Mouse (Mus musculus): ENCODE results near the gene Klhl11.
A peak's percentile ranks its signal among the peaks of the same experiment; 100 is the strongest.

Gene Klhl11

GRCm38 (mm10) chr11:100471352-100472196 lies 967 bp downstream of the Klhl11 start:
- no peak for DNase-seq (ENCODE audit: low spot score)

GRCm38 (mm10) chr11:100465833-100466232 lies 6.7 kb downstream of the Klhl11 start:
- DNase-seq (ENCODE audit: low spot score), result no peak

GRCm38 (mm10) chr11:100465229-100465792 lies 7.2 kb downstream of the Klhl11 start:
- DNase-seq (ENCODE audit: low spot score), result no peak

GRCm38 (mm10) chr11:100462699-100463098 lies 9.8 kb downstream of the Klhl11 start:
- DNase-seq (ENCODE audit: low spot score), result no peak

- no peak for DNase-seq (ENCODE audit: low spot score)
These were observed 14.8 kb downstream of the Klhl11 start for GRCm38 (mm10) chr11:100457711-100458110.

GRCm38 (mm10) chr11:100457247-100457646 lies 15.3 kb downstream of the Klhl11 start:
- DNase-seq (ENCODE audit: low spot score), result no peak

- DNase-seq (ENCODE audit: low spot score), result no peak
These were observed 29.9 kb downstream of the Klhl11 start for GRCm38 (mm10) chr11:100442625-100443024.

- DNase-seq (ENCODE audit: low spot score), result no peak
These were observed 30.7 kb downstream of the Klhl11 start, which contains the start of the genes Nt5c3b and Klhl10 for GRCm38 (mm10) chr11:100441797-100442196. Nt5c3b (minus strand) TSS chr11:100441808. Klhl10 (plus strand) TSS chr11:100441917.

- DNase-seq (ENCODE audit: low spot score), result peak; percentile 59
These were observed 31.6 kb downstream of the Klhl11 start for GRCm38 (mm10) chr11:100440691-100441522.

- DNase-seq (ENCODE audit: low spot score), result no peak
These were observed 34.6 kb downstream of the Klhl11 start for GRCm38 (mm10) chr11:100437901-100438300.

GRCm38 (mm10) chr11:100435678-100436246 lies 36.8 kb downstream of the Klhl11 start:
- no peak for DNase-seq (ENCODE audit: low spot score)

GRCm38 (mm10) chr11:100432002-100432401 lies 40.5 kb downstream of the Klhl11 start:
- no peak for DNase-seq (ENCODE audit: low spot score)

GRCm38 (mm10) chr11:100430052-100430451 lies 42.5 kb downstream of the Klhl11 start:
- no peak for DNase-seq (ENCODE audit: low spot score)

GRCm38 (mm10) chr11:100428612-100429199 lies 43.8 kb downstream of the Klhl11 start:
- no peak for DNase-seq (ENCODE audit: low spot score)

GRCm38 (mm10) chr11:100426820-100427219 lies 45.7 kb downstream of the Klhl11 start:
- no peak for DNase-seq (ENCODE audit: low spot score)

GRCm38 (mm10) chr11:100425851-100426250 lies 46.7 kb downstream of the Klhl11 start:
- no peak for DNase-seq (ENCODE audit: low spot score)

- no peak for DNase-seq (ENCODE audit: low spot score)
These were observed 48.7 kb downstream of the Klhl11 start for GRCm38 (mm10) chr11:100423836-100424235.

GRCm38 (mm10) chr11:100421537-100421936 lies 51.0 kb downstream of the Klhl11 start:
- no peak for DNase-seq (ENCODE audit: low spot score)

GRCm38 (mm10) chr11:100414914-100415822 lies 57.4 kb downstream of the Klhl11 start, which contains the start of gene Fkbp10:
Fkbp10 (plus strand) TSS chr11:100415697.
- DNase-seq (ENCODE audit: low spot score), result no peak
